Mouse (Mus musculus) cerebral cortex, adult 2 months (tissue): Measurements from ENCODE around the gene Olfr487.

Source experiments
- WGBS: fragments of 180-500 bp; shearing (Covaris S2); methylation state at CpG from one replicate; pipeline ENCODE4 v1.1.7; 2018; 5-methylcytosine and 5-hydroxymethylcytosine counted together

Olfr487 gene

GRCm38 (mm10) chr7:108214536-108214935 lies at the start of gene Olfr487:
Gene Olfr487, minus strand, starts transcription at chr7:108214636.

GRCm38 (mm10) chr7:108258247-108258646 lies 43.8 kb upstream of the Olfr487 start, which contains the start of gene Olfr488:
Gene Olfr488, minus strand, starts transcription at chr7:108258347.

GRCm38 (mm10) chr7:108233551-108233950 lies 19.1 kb upstream of the Olfr487 start:
- WGBS, result 71% methylated on average over 3 of the region's 3 CpGs

- WGBS, result 56% methylated on average over 6 of the region's 6 CpGs
These were observed 17.5 kb downstream of the Olfr487 start for GRCm38 (mm10) chr7:108196938-108197337.

- 58% methylated on average over 3 of the region's 3 CpGs for WGBS
These were observed 18.1 kb downstream of the Olfr487 start for GRCm38 (mm10) chr7:108196337-108196736.

GRCm38 (mm10) chr7:108192714-108193113 lies 21.7 kb downstream of the Olfr487 start:
- WGBS, result 44% methylated on average over 1 of the region's 1 CpGs

- 67% methylated on average over 2 of the region's 2 CpGs for WGBS
These were observed 23.2 kb downstream of the Olfr487 start for GRCm38 (mm10) chr7:108191196-108191595.

- 92% methylated on average over 2 of the region's 2 CpGs for WGBS
These were observed 29.2 kb downstream of the Olfr487 start for GRCm38 (mm10) chr7:108185237-108185636.

GRCm38 (mm10) chr7:108184401-108184800 lies 30.0 kb downstream of the Olfr487 start:
- 82% methylated on average over 3 of the region's 3 CpGs for WGBS

- 91% methylated on average over 1 of the region's 1 CpGs for WGBS
These were observed 41.8 kb downstream of the Olfr487 start, which contains the start of gene Olfr486 for GRCm38 (mm10) chr7:108172642-108173041. Gene Olfr486, minus strand, starts transcription at chr7:108172742.

GRCm38 (mm10) chr7:108159771-108160170 lies 54.7 kb downstream of the Olfr487 start, which contains the start of gene Olfr485:
Gene Olfr485, minus strand, starts transcription at chr7:108159871.

